Mouse (Mus musculus): ENCODE results near the gene Pank3.
"Not testable (repeated sequence)": the region's sequence is repeated elsewhere in the genome, so short reads cannot be mapped to it uniquely, and the experiment has no call there.

The Pank3 gene

GRCm38 (mm10) chr11:35840806-35841205 lies 71.5 kb downstream of the Pank3 start:
- DNase-seq (ENCODE audit: low spot score in 2 of 2): not testable (repeated sequence)

Measured in thymus, postnatal 10 days (tissue).